Mouse (Mus musculus): Measurements from ENCODE around the gene Lancl2. TPM values are rescaled to one million over a fixed set of nuclear protein-coding genes. Genes with fewer than 3 reads are reported as not detected.

Lancl2 gene
- polyA plus RNA-seq, 1 experiment, result 8.4 TPM

DNA sequence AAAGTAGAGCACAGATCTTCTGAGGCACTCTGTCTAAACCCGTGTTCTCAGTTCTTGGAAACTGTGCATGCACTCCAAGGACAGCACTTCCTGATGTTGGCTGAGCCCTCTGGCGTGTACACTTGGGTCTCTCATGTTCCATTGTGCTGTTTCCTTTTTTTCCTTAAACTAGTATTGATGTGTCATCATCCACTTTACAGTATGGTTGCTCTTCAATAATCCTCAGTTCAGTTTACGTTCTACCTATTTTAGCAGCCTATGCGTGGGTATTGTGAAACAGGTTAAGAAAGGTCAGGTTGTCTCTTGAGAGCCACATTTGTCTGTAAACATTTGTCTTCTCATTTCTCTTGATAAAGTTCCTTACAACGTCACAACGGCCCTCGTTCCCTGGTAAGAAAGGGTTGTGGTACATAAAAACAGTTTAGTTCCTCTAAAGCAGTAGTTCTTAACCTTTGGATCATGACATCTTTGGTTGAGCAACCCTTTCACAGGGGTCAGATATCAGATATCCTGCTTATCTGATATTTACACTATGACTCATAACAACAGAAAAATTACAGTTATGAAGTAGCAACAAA, 66.7 kb downstream of the Lancl2 start:
- Histone ChIP-seq H3K27me3 (ENCODE audit: control insufficient read depth, insufficient read depth, insufficient read length) (no peaks in the 10 kb centered on the region), H3K79me2 (ENCODE audit: control insufficient read depth, insufficient read depth) (no peaks in the 10 kb centered on the region), H3K79me3 (ENCODE audit: low read depth) (no peaks in the 10 kb centered on the region), H3K4me3 (ENCODE audit: insufficient read depth, poor library complexity, severe bottlenecking) (no peak overlapping the region), H3K36me3 (ENCODE audit: control insufficient read depth, insufficient read depth) (no peaks in the 10 kb centered on the region), H3ac (ENCODE audit: control insufficient read depth, insufficient read length, low read depth) (no peak overlapping the region)
- no peak for TF ChIP-seq CEBPB (IDR thresholded peaks at IDR 0.05; ENCODE audit: low read depth)
- no peak for TF ChIP-seq FOSL1 (IDR thresholded peaks at IDR 0.05; ENCODE audit: insufficient read depth, low read length, poor library complexity, severe bottlenecking)
- no peak for TF ChIP-seq MYOG (IDR thresholded peaks at IDR 0.05; ENCODE audit: control insufficient read depth, extremely low read depth, insufficient read length)
- TF ChIP-seq USF1 (IDR thresholded peaks at IDR 0.05; ENCODE audit: low read depth), result no peak
- no peak for TF ChIP-seq MAX (IDR thresholded peaks at IDR 0.05)
- TF ChIP-seq CTCF (IDR thresholded peaks at IDR 0.05; ENCODE audit: control insufficient read depth, insufficient read depth, insufficient read length), result no peak
- TF ChIP-seq MYOD1 (IDR thresholded peaks at IDR 0.05; ENCODE audit: control insufficient read depth, insufficient read length, low read depth), result no peak

GRCm38 (mm10) chr6:57770467-57771190, 68.3 kb downstream of the Lancl2 start:
- Histone ChIP-seq H3K27me3 (ENCODE audit: control insufficient read depth, insufficient read depth, insufficient read length) (no peaks in the 10 kb centered on the region), H3K79me2 (ENCODE audit: control insufficient read depth, insufficient read depth) (no peaks in the 10 kb centered on the region)

DNA sequence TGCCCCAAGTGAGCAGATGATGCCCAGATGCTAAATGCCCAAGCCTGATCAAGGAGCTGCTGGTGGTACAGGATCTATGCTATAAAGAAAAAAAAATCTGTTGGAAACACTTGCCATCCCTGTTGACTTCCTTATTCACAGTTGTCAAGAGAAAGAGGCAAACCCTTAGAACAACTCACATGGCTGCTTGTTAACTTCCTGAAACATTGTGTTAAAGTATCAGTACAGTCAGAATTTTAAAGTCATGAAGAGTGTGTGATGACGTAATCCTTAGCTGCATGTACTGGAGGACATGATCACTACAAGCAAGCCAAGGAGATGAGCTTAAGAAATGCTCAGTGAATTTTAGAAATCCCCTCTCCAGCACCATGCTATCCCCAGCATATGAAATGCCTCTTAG, 71.5 kb downstream of the Lancl2 start:
- H3K36me3 ChIP-seq (ENCODE audit: control insufficient read depth, insufficient read depth), result no peaks in the 10 kb centered on the region
- no peaks in the 10 kb centered on the region for H3K79me2 ChIP-seq (ENCODE audit: control insufficient read depth, insufficient read depth)
- H3ac ChIP-seq (ENCODE audit: control insufficient read depth, insufficient read length, low read depth), result no peak overlapping the region
- TF ChIP-seq FOSL1 (IDR thresholded peaks at IDR 0.05; ENCODE audit: insufficient read depth, low read length, poor library complexity, severe bottlenecking), result no peak
- no peaks in the 10 kb centered on the region for H3K79me3 ChIP-seq (ENCODE audit: low read depth)
- no peak overlapping the region for H3K4me3 ChIP-seq (ENCODE audit: insufficient read depth, poor library complexity, severe bottlenecking)
- no peaks in the 10 kb centered on the region for H3K27me3 ChIP-seq (ENCODE audit: control insufficient read depth, insufficient read depth, insufficient read length)

More at GRCm38 (mm10) chr6:57770467-57771190, 68.3 kb downstream of the Lancl2 start:
- Histone ChIP-seq H3K4me3 (ENCODE audit: insufficient read depth, poor library complexity, severe bottlenecking) (no peak overlapping the region), H3K36me3 (ENCODE audit: control insufficient read depth, insufficient read depth) (no peaks in the 10 kb centered on the region), H3K79me3 (ENCODE audit: low read depth) (no peaks in the 10 kb centered on the region), H3ac (ENCODE audit: control insufficient read depth, insufficient read length, low read depth) (no peak overlapping the region)
- no peak for TF ChIP-seq MYOD1 (IDR thresholded peaks at IDR 0.05; ENCODE audit: control insufficient read depth, insufficient read length, low read depth)
- TF ChIP-seq FOSL1 (IDR thresholded peaks at IDR 0.05; ENCODE audit: insufficient read depth, low read length, poor library complexity, severe bottlenecking), result no peak
- no peak for TF ChIP-seq MYOG (IDR thresholded peaks at IDR 0.05; ENCODE audit: control insufficient read depth, extremely low read depth, insufficient read length)
- no peak for TF ChIP-seq USF1 (IDR thresholded peaks at IDR 0.05; ENCODE audit: low read depth)
- TF ChIP-seq CEBPB (IDR thresholded peaks at IDR 0.05; ENCODE audit: low read depth), result no peak
- TF ChIP-seq CTCF (IDR thresholded peaks at IDR 0.05; ENCODE audit: control insufficient read depth, insufficient read depth, insufficient read length), result no peak
- TF ChIP-seq MAX (IDR thresholded peaks at IDR 0.05), result no peak

DNA sequence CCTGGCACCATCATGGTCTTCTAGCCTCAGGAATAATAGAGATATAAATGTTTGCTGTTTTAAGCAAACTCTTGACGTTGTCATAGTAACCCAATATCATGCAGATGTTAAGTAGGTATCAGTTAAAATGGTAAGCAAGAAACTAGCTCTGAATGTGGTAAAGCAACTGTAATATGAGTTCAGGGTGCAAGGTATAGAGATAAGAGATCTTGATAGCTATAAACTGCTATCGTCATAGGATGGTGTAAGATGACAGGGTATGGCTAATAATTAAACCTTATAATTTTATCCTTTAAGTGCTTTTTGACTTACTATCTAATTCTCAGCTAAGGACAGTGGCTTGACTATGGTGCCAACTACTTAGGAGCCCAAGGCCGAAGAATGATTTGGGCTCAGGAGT, 78.0 kb downstream of the Lancl2 start:
- no peaks in the 10 kb centered on the region for H3K27me3 ChIP-seq (ENCODE audit: control insufficient read depth, insufficient read depth, insufficient read length)
- no peak overlapping the region for H3K4me3 ChIP-seq (ENCODE audit: insufficient read depth, poor library complexity, severe bottlenecking)
- no peaks in the 10 kb centered on the region for H3K36me3 ChIP-seq (ENCODE audit: control insufficient read depth, insufficient read depth)
- no peaks in the 10 kb centered on the region for H3K79me2 ChIP-seq (ENCODE audit: control insufficient read depth, insufficient read depth)
- H3ac ChIP-seq (ENCODE audit: control insufficient read depth, insufficient read length, low read depth), result no peak overlapping the region
- H3K79me3 ChIP-seq (ENCODE audit: low read depth), result no peaks in the 10 kb centered on the region
- TF ChIP-seq FOSL1 (IDR thresholded peaks at IDR 0.05; ENCODE audit: insufficient read depth, low read length, poor library complexity, severe bottlenecking) (no peak), USF1 (IDR thresholded peaks at IDR 0.05; ENCODE audit: low read depth) (no peak), CEBPB (IDR thresholded peaks at IDR 0.05; ENCODE audit: low read depth) (no peak), MAX (IDR thresholded peaks at IDR 0.05) (no peak), MYOG (IDR thresholded peaks at IDR 0.05; ENCODE audit: control insufficient read depth, extremely low read depth, insufficient read length) (no peak), CTCF (IDR thresholded peaks at IDR 0.05; ENCODE audit: control insufficient read depth, insufficient read depth, insufficient read length) (no peak), MYOD1 (IDR thresholded peaks at IDR 0.05; ENCODE audit: control insufficient read depth, insufficient read length, low read depth) (no peak)

DNA sequence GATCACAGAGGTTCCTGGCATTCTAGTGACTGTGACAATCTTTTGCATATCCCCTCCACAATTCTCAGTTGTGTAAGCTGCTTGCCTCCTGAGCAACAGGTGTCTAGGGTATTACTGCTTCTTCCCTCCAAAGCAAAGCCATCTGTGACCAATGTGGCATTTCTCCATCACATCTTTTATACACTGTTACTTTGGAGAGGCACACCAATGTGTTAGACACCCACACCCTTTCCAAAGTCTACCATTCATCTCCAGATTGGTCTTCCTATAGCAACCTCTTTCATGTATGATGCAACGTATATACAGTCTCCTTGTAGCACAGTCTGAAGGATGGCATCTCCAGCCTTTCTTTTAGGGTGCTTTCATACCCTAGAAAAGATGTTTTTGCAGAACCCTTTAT, 80.3 kb downstream of the Lancl2 start:
- Histone ChIP-seq H3K36me3 (ENCODE audit: control insufficient read depth, insufficient read depth) (no peaks in the 10 kb centered on the region), H3K27me3 (ENCODE audit: control insufficient read depth, insufficient read depth, insufficient read length) (no peaks in the 10 kb centered on the region), H3K4me3 (ENCODE audit: insufficient read depth, poor library complexity, severe bottlenecking) (no peak overlapping the region), H3K79me2 (ENCODE audit: control insufficient read depth, insufficient read depth) (no peaks in the 10 kb centered on the region), H3K79me3 (ENCODE audit: low read depth) (no peaks in the 10 kb centered on the region), H3ac (ENCODE audit: control insufficient read depth, insufficient read length, low read depth) (no peak overlapping the region)
- no peak for TF ChIP-seq MYOG (IDR thresholded peaks at IDR 0.05; ENCODE audit: control insufficient read depth, extremely low read depth, insufficient read length)
- no peak for TF ChIP-seq CEBPB (IDR thresholded peaks at IDR 0.05; ENCODE audit: low read depth)
- no peak for TF ChIP-seq MAX (IDR thresholded peaks at IDR 0.05)
- TF ChIP-seq FOSL1 (IDR thresholded peaks at IDR 0.05; ENCODE audit: insufficient read depth, low read length, poor library complexity, severe bottlenecking), result no peak
- no peak for TF ChIP-seq MYOD1 (IDR thresholded peaks at IDR 0.05; ENCODE audit: control insufficient read depth, insufficient read length, low read depth)
- no peak for TF ChIP-seq CTCF (IDR thresholded peaks at IDR 0.05; ENCODE audit: control insufficient read depth, insufficient read depth, insufficient read length)
- TF ChIP-seq USF1 (IDR thresholded peaks at IDR 0.05; ENCODE audit: low read depth), result no peak

Data from C2C12 (cell line).